Mouse (Mus musculus) stomach, postnatal 0 days (tissue): ENCODE data around the gene Tex35.

Experiments used
- CTCF ChIP-seq: IDR thresholded peaks from 2 replicates; pipeline ENCODE4 v1.5.1; 2016; ENCODE audit warnings: antibody characterized with exemption, low read depth, mild to moderate bottlenecking, moderate library complexity
- EP300 ChIP-seq: optimal IDR thresholded peaks from 2 replicates; pipeline ENCODE3; 2016; ENCODE audit warnings: antibody characterized with exemption

- TF ChIP-seq CTCF (no peak), EP300 (no peak)
Measured at GRCm38 (mm10) chr1:157144621-157145020, 36.1 kb upstream of the Tex35 start.
